Mouse (Mus musculus): Measurements from ENCODE around the gene Lrrn4.

GRCm38 (mm10) chr2:132848361-132848760 lies 32.3 kb downstream of the Lrrn4 start:
- no peak for TF ChIP-seq CTCF (IDR thresholded peaks at IDR 0.05; ENCODE audit: control insufficient read depth, insufficient read depth, low read length)
- no peak for TF ChIP-seq POLR2A (IDR thresholded peaks at IDR 0.05; ENCODE audit: borderline replicate concordance, control insufficient read depth, low read depth, low read length)
